Mouse (Mus musculus) brown adipose tissue, adult 24 weeks (tissue): ENCODE data around the gene Rps27rt. TPM values are rescaled to one million over a fixed set of nuclear protein-coding genes. Genes with fewer than 3 reads are reported as not detected.

Experiments
- H3K27ac ChIP-seq: fragments of 200-500 bp; replicated peaks from 2 replicates; pipeline ENCODE4 v1.5.1; 2012; ENCODE audit warnings: low read depth, mild to moderate bottlenecking, low read length
- H3K4me1 ChIP-seq: fragments of 200-500 bp; 2 replicates; pipeline ENCODE4 v1.6.1; 2012; ENCODE audit warnings: low read length, mixed read lengths; ENCODE audit not compliant: control insufficient read depth, insufficient read depth, insufficient read length
- H3K4me3 ChIP-seq: fragments of 200-500 bp; 2 replicates; pipeline ENCODE4 v1.5.1; 2012; ENCODE audit warnings: low read depth, mild to moderate bottlenecking, low read length, moderate library complexity; ENCODE audit not compliant: insufficient read depth
- polyA plus RNA-seq: library from polyadenylated mRNA; stranded (reverse); fragments of >200 nt; gene quantifications from 2 replicates; pipeline ENCODE4 v1.2.4, GENCODE M21; 2012; ENCODE audit not compliant: missing spikeins, insufficient read depth, insufficient read length

Gene Rps27rt
- polyA plus RNA-seq, 1 experiment: 1,225 TPM

GRCm38 (mm10) chr9:114960043-114960789, 22.3 kb downstream of the Rps27rt start:
- Histone ChIP-seq H3K27ac (0 out of 2 replicates have a peak overlapping the region, but pooled peaks have one; percentile 1), H3K4me1 (no peaks in the 10 kb centered on the region), H3K4me3 (no peak overlapping the region)

- no peak overlapping the region for H3K27ac ChIP-seq
- H3K4me3 ChIP-seq: no peak overlapping the region
- H3K4me1 ChIP-seq: no peaks in the 10 kb centered on the region
These were observed 25.6 kb downstream of the Rps27rt start for GRCm38 (mm10) chr9:114956945-114957344.

GRCm38 (mm10) chr9:114955340-114955739, 27.2 kb downstream of the Rps27rt start:
- Histone ChIP-seq H3K27ac (no peak overlapping the region), H3K4me1 (no peaks in the 10 kb centered on the region), H3K4me3 (no peak overlapping the region)

- Histone ChIP-seq H3K4me3 (no peak overlapping the region), H3K27ac (no peak overlapping the region)
These were observed 29.7 kb downstream of the Rps27rt start for GRCm38 (mm10) chr9:114952866-114953265.

GRCm38 (mm10) chr9:114948395-114948794, 34.1 kb downstream of the Rps27rt start:
- Histone ChIP-seq H3K4me1 (no peaks in the 10 kb centered on the region; the same call in 1 of the 2 replicates), H3K4me3 (no peak overlapping the region), H3K27ac (no peak overlapping the region)

More at GRCm38 (mm10) chr9:114952866-114953265, 29.7 kb downstream of the Rps27rt start:
- H3K4me1 ChIP-seq: no peaks in the 10 kb centered on the region

GRCm38 (mm10) chr9:114945576-114945975, 37.0 kb downstream of the Rps27rt start:
- Histone ChIP-seq H3K27ac (no peak overlapping the region), H3K4me3 (no peak overlapping the region), H3K4me1 (no peaks in the 10 kb centered on the region; the same call in 1 of the 2 replicates)

GRCm38 (mm10) chr9:114944642-114945041, 37.9 kb downstream of the Rps27rt start:
- Histone ChIP-seq H3K27ac (no peak overlapping the region), H3K4me1 (no peaks in the 10 kb centered on the region; the same call in 1 of the 2 replicates), H3K4me3 (no peak overlapping the region)

- Histone ChIP-seq H3K4me1 (0 out of 2 replicates have a peak, but pooled peaks cover 3% of the 10 kb centered on the region), H3K4me3 (no peak overlapping the region), H3K27ac (no peak overlapping the region)
These were observed 45.9 kb downstream of the Rps27rt start for GRCm38 (mm10) chr9:114936687-114937086.

- H3K4me1 ChIP-seq: peaks cover 6% of the 10 kb centered on the region
- no peak overlapping the region for H3K27ac ChIP-seq
- H3K4me3 ChIP-seq: no peak overlapping the region
These were observed 47.2 kb downstream of the Rps27rt start for GRCm38 (mm10) chr9:114935321-114935720.

- Histone ChIP-seq H3K4me1 (peaks cover 6% of the 10 kb centered on the region), H3K4me3 (peak overlapping the region; percentile 24; the same call in 1 of the 2 replicates), H3K27ac (no peak overlapping the region)
These were observed 48.3 kb downstream of the Rps27rt start for GRCm38 (mm10) chr9:114934231-114934630.

- Histone ChIP-seq H3K4me1 (peaks cover 6% of the 10 kb centered on the region), H3K27ac (peak within 1 kb of the TSS; percentile 48; the same call in 1 of the 2 replicates), H3K4me3 (peak within 1 kb of the TSS; percentile 81)
These were observed 48.8 kb downstream of the Rps27rt start, which contains the start of gene Gpd1l for GRCm38 (mm10) chr9:114933723-114934171. TSS of gene Gpd1l (minus strand) at chr9:114933987.

GRCm38 (mm10) chr9:114933037-114933722, 49.4 kb downstream of the Rps27rt start:
- H3K4me3 ChIP-seq: peak overlapping the region; percentile 81
- H3K27ac ChIP-seq: peak overlapping the region; percentile 48; the same call in 1 of the 2 replicates
- peaks cover 6% of the 10 kb centered on the region for H3K4me1 ChIP-seq

- H3K27ac ChIP-seq: no peak overlapping the region
These were observed 49.9 kb downstream of the Rps27rt start for GRCm38 (mm10) chr9:114932607-114933006.

More at GRCm38 (mm10) chr9:114932607-114933006, 49.9 kb downstream of the Rps27rt start:
- H3K4me1 ChIP-seq: peaks cover 6% of the 10 kb centered on the region
- H3K4me3 ChIP-seq: peak overlapping the region; percentile 81
